ENCODE assay signal across 19 mouse cellular contexts in the genomic region with DNA sequence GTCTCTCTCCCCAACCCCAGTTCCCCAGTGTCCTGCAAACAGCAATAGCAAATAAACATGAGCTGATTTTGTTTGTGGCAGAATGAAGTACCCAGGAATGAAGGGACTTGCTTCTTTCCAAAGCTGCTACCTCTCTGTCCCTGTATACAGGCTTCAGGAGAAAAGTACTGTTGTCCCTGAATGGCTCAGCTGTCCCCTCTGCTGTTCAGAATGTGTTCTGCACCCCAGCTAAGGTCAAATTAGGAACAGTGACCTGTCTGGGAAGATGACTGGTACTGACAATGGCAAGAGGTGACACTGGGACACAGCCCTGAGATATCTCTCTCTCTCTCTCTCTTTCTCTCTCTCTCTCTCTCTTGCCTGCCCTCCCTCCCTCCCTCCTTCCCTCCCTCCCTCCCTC. TPM values are rescaled to one million over a fixed set of nuclear protein-coding genes. Genes with fewer than 3 reads are reported as not detected.
DNase-seq lines count a peak whose midpoint lies in the region; ATAC-seq and TF ChIP-seq lines count a peak whose summit lies in the region.
"Had no signal": no experiment of that assay in that cellular context is flagged by ENCODE, and none has a peak within 500 bp of the region (broad histone marks: within the 10 kb centered on the region; RNA-seq: fewer than 3 reads in every experiment).

No protein-coding gene starts in this region.

- TF ChIP-seq EP300 in heart, adult 2 months (IDR thresholded peaks at IDR 0.05; ENCODE audit: insufficient read depth, low read depth, low read length): no peak
- TF ChIP-seq EP300 in liver, embryonic 14.5 days (IDR thresholded peaks at IDR 0.05; ENCODE audit: low read depth): no peak

- H3K27me3 ChIP-seq in heart, adult 2 months (ENCODE audit: control insufficient read depth, insufficient read depth, low read length): no peaks in the 10 kb centered on the region
- H3K27me3 ChIP-seq in liver, embryonic 14.5 days (ENCODE audit: control insufficient read depth, insufficient read depth, low read length): no peaks in the 10 kb centered on the region
- H3K27me3 ChIP-seq in liver, embryonic 11.5 days (replicated peaks; ENCODE audit: control insufficient read depth, insufficient read depth, low read length): no peaks in the 10 kb centered on the region

- H3K9me3 ChIP-seq in liver, embryonic 14.5 days (ENCODE audit: control insufficient read depth, low read length): no peaks in the 10 kb centered on the region
- no peaks in the 10 kb centered on the region for H3K9me3 ChIP-seq in liver, embryonic 11.5 days (ENCODE audit: control insufficient read depth, low read length)
- H3K9me3 ChIP-seq: G1E had no signal

- no peak for ATAC-seq in liver, embryonic 14.5 days (ENCODE audit: insufficient read depth)
- no peak for ATAC-seq in liver, embryonic 11.5 days (replicated peaks; ENCODE audit: low FRiP score)

- H3K79me2 ChIP-seq in heart, adult 2 months (replicated peaks; ENCODE audit: control insufficient read depth, insufficient read depth, low read length): no peaks in the 10 kb centered on the region

- no peak overlapping the region for H3K4me2 ChIP-seq in liver, embryonic 14.5 days (ENCODE audit: low read depth)
- no peak overlapping the region for H3K4me2 ChIP-seq in liver, embryonic 11.5 days

- H3K4me3 ChIP-seq in heart, adult 2 months: no peak overlapping the region
- no peak overlapping the region for H3K4me3 ChIP-seq in liver, embryonic 14.5 days (ENCODE audit: insufficient read depth in 1 of 2, low read depth in 2 of 2, low read length in 2 of 2)
- no peak overlapping the region for H3K4me3 ChIP-seq in liver, embryonic 11.5 days (ENCODE audit: low read depth, low read length)

- no peak overlapping the region for H3K27ac ChIP-seq in heart, adult 2 months
- no peak overlapping the region for H3K27ac ChIP-seq in liver, embryonic 14.5 days
- H3K27ac ChIP-seq in liver, embryonic 11.5 days (ENCODE audit: low read depth, low read length): no peak overlapping the region

- H3K9ac ChIP-seq in heart, adult 2 months (ENCODE audit: low read depth, low read length): no peak overlapping the region
- H3K9ac ChIP-seq in liver, embryonic 14.5 days (replicated peaks): no peak overlapping the region
- H3K9ac ChIP-seq in liver, embryonic 11.5 days (ENCODE audit: low read depth, low read length): no peak overlapping the region

- no peak for DNase-seq in heart, adult 2 months
- DNase-seq in heart, adult 18-20 months: no peak
- DNase-seq in liver, embryonic 14.5 days (ENCODE audit: low read depth in 3 of 3, low spot score in 3 of 3): no peak
- no peak for DNase-seq in liver, embryonic 11.5 days (ENCODE audit: low spot score)
- DNase-seq in ES-CJ7 (ENCODE audit: low read depth, low spot score): peak; percentile 44
- DNase-seq in c-Kit-positive CD71-negative TER-119-negative erythroid progenitor cells, embryonic 14.5 days (ENCODE audit: low read depth): peak; percentile 10
- DNase-seq in ovary, postnatal 10 days (ENCODE audit: low spot score): no peak
- DNase-seq in layer of hippocampus, postnatal 25 days (ENCODE audit: extremely low spot score in 1 of 2, low spot score in 1 of 2): no peak
- DNase-seq: cerebellum, adult 11-12 months; left cerebral cortex, postnatal 4 days; lung, adult 2 months; spleen, adult 18-20 months had no signal

- peak; percentile 38 for TF ChIP-seq CTCF in heart, adult 2 months (IDR thresholded peaks at IDR 0.05)
- peak; percentile 36 for TF ChIP-seq CTCF in liver, embryonic 14.5 days (IDR thresholded peaks at IDR 0.05; ENCODE audit: low read depth)

- H3K4me1 ChIP-seq in heart, adult 2 months (ENCODE audit: control insufficient read depth, insufficient read depth, low read length): no peaks in the 10 kb centered on the region
- H3K4me1 ChIP-seq in liver, embryonic 14.5 days (replicated peaks; ENCODE audit: control insufficient read depth in 2 of 2, insufficient read depth in 2 of 2, low read length in 1 of 2): no peaks in the 10 kb centered on the region
- no peaks in the 10 kb centered on the region for H3K4me1 ChIP-seq in liver, embryonic 11.5 days (replicated peaks; ENCODE audit: control insufficient read depth, insufficient read depth, low read length)

- intact Hi-C loops in heart, adult 2 months (cut with DNase I): no loop called here

- no peak for TF ChIP-seq POLR2A in heart, adult 2 months (IDR thresholded peaks at IDR 0.05; ENCODE audit: insufficient read depth, low read depth, low read length)

- H3K36me3 ChIP-seq in heart, adult 2 months (ENCODE audit: control insufficient read depth, insufficient read depth, low read length): no peaks in the 10 kb centered on the region
- no peaks in the 10 kb centered on the region for H3K36me3 ChIP-seq in liver, embryonic 14.5 days (replicated peaks; ENCODE audit: control insufficient read depth, insufficient read depth, low read depth)
- no peaks in the 10 kb centered on the region for H3K36me3 ChIP-seq in liver, embryonic 11.5 days (ENCODE audit: control insufficient read depth, insufficient read depth, low read length)
- H3K36me3 ChIP-seq: G1E had no signal

RNA-seq across cellular contexts. Expression of a gene that starts 56.6 kb away (rescaled TPM):
- total RNA-seq in heart, adult 2 months (2021): not detected
- not detected in 2 replicates for polyA plus RNA-seq in heart, adult 2 months (2012; rRNA removed)
- not detected for total RNA-seq in heart, adult 18-20 months (2021)
- polyA plus RNA-seq in liver, embryonic 14.5 days (2012; rRNA removed): not detected in 2 replicates
- polyA plus RNA-seq in liver, embryonic 14.5 days (2014; fragmentation: Nextera tagmentation; extraction: Ambion mirVana): not detected in 2 replicates
- not detected in 2 replicates for polyA plus RNA-seq in liver, embryonic 11.5 days (2014; fragmentation: Nextera tagmentation; extraction: Ambion mirVana)
- not detected for total RNA-seq in layer of hippocampus, postnatal 25 days (2021)
- total RNA-seq: granulocyte monocyte progenitor cell, adult 5-6 weeks; heart, postnatal 14 days; layer of hippocampus, adult 8-10 months; megakaryocyte-erythroid progenitor cell, adult 5-6 weeks had no signal
- polyA plus RNA-seq: embryonic facial prominence, embryonic 11.5 days; G1E; intestine, embryonic 14.5 days; lung, adult 2 months had no signal

Comparison
In these comparisons a context has a peak if more than half of its experiments do, and no peak if none do; other contexts are left out.
1. DNase-seq: peak in ES-CJ7 (single experiment) and c-Kit-positive CD71-negative TER-119-negative erythroid progenitor cells, embryonic 14.5 days (single experiment); none in heart, adult 2 months (0 of 2), heart, adult 18-20 months (0 of 2), liver, embryonic 14.5 days (0 of 3), liver, embryonic 11.5 days (single experiment), ovary, postnatal 10 days (single experiment) and layer of hippocampus, postnatal 25 days (0 of 2).